12 mouse cellular contexts compared by ENCODE assay signal in genomic region chr12:36373237-36373998, GRCm38 (mm10). TPM values are rescaled to one million over a fixed set of nuclear protein-coding genes. Genes with fewer than 3 reads are reported as not detected.
DNase-seq lines count a peak whose midpoint lies in the region; ATAC-seq and TF ChIP-seq lines count a peak whose summit lies in the region.
"Had no signal": no experiment of that assay in that cellular context is flagged by ENCODE, and none has a peak within 500 bp of the region (broad histone marks: within the 10 kb centered on the region; RNA-seq: fewer than 3 reads in every experiment).

No protein-coding gene starts in this region.

- 42% methylated on average over 4 of the region's 4 CpGs for WGBS in lung, adult 2 months

- no peaks in the 10 kb centered on the region for H3K4me1 ChIP-seq in lung, adult 2 months (ENCODE audit: control insufficient read depth, insufficient read depth, low read length)

- intact Hi-C loops in gastrocnemius, adult 2 months (cut with DNase I), result no loop called here
- intact Hi-C loops in gastrocnemius, postnatal 14 days (cut with DNase I; ENCODE audit: low total_unique reads), result no loop called here
- intact Hi-C loops in heart, postnatal 10 days (cut with DNase I), result no loop called here

- no peak for TF ChIP-seq POLR2A in lung, adult 2 months (IDR thresholded peaks at IDR 0.05; ENCODE audit: borderline replicate concordance, extremely low read depth, low read depth, low read length)

- peak; percentile 38 for TF ChIP-seq CTCF in gastrocnemius, adult 2 months (IDR thresholded peaks at IDR 0.05)
- peak; percentile 54 for TF ChIP-seq CTCF in lung, adult 2 months (IDR thresholded peaks at IDR 0.05; ENCODE audit: insufficient read depth, low read length)

- H3K4me3 ChIP-seq in gastrocnemius, adult 2 months, result no peak overlapping the region
- no peak overlapping the region for H3K4me3 ChIP-seq in lung, adult 2 months (replicated peaks; ENCODE audit: extremely low read depth, low read depth, low read length)

- no peak for DNase-seq in gastrocnemius, adult 2 months
- no peak for DNase-seq in gastrocnemius, postnatal 14 days
- DNase-seq in lung, adult 2 months, result no peak
- no peak for DNase-seq in lung, postnatal 36 days
- peak; percentile 63 for DNase-seq in R1 (ENCODE audit: low read depth, low spot score)
- DNase-seq in heart, postnatal 10 days, result no peak
- DNase-seq: adrenal gland, adult 8-10 months; cerebellum, postnatal 14 days; kidney, adult 11 months; right cerebral cortex, adult 18-20 months had no signal

- ATAC-seq in neutrophil, adult 5-6 weeks (ENCODE audit: extremely low read depth, insufficient number of reproducible peaks, low FRiP score, poor library complexity, severe bottlenecking), result peak; percentile 39; the same call in 1 of the 2 replicates
- no peak for ATAC-seq in activated CD4-positive, CD25-positive, alpha-beta regulatory T cell, adult 4 months

- H3K27ac ChIP-seq in gastrocnemius, adult 2 months, result no peak overlapping the region

RNA-seq across cellular contexts. Expression of gene Ispd, which starts 7.8 kb away (rescaled TPM):
- 1 to 10 TPM; 3.4 to 4.5 TPM for total RNA-seq in gastrocnemius, adult 2 months (2021)
- 1 to 10 TPM; 6.1 to 6.5 TPM for total RNA-seq in gastrocnemius, postnatal 14 days (2021)
- 1.8 TPM in 2 replicates for polyA plus RNA-seq in lung, adult 2 months (2012; rRNA removed)
- 1.0 and 1.5 TPM in 2 replicates for total RNA-seq in neutrophil, adult 5-6 weeks (2017)
- total RNA-seq in heart, postnatal 10 days (2021), result 1 to 10 TPM; 7.6 to 8.7 TPM
- polyA plus RNA-seq in activated CD4-positive, CD25-positive, alpha-beta regulatory T cell, adult 4 months (2017; shearing (Covaris generic)), result 1 to 10 TPM in 1 of 2 experiments, under 1 TPM in 1; 0.98 to 1.4 TPM

RNA-seq across cellular contexts. Expression of gene D630036H23Rik, which starts 8.6 kb away (rescaled TPM):
- under 1 TPM; 0.61 to 0.75 TPM for total RNA-seq in gastrocnemius, adult 2 months (2021)
- 1 to 10 TPM; 1.3 to 1.6 TPM for total RNA-seq in gastrocnemius, postnatal 14 days (2021)
- 1.6 and 2.3 TPM in 2 replicates for polyA plus RNA-seq in lung, adult 2 months (2012; rRNA removed)
- total RNA-seq in neutrophil, adult 5-6 weeks (2017), result 1.1 TPM in 1 of 2 replicates, not detected in the other
- 1 to 10 TPM in 1 of 2 experiments, under 1 TPM in 1; 0.84 to 1.3 TPM for total RNA-seq in heart, postnatal 10 days (2021)
- not detected for polyA plus RNA-seq in activated CD4-positive, CD25-positive, alpha-beta regulatory T cell, adult 4 months (2017; shearing (Covaris generic))

RNA-seq across cellular contexts. Expression of gene Sostdc1, which starts 59.5 kb away (rescaled TPM):
- total RNA-seq in gastrocnemius, adult 2 months (2021), result under 1 TPM; 0.13 to 0.20 TPM
- total RNA-seq in gastrocnemius, postnatal 14 days (2021), result 1 to 10 TPM in 1 of 2 experiments, under 1 TPM in 1; 0.49 to 3.1 TPM
- polyA plus RNA-seq in lung, adult 2 months (2012; rRNA removed), result 0.06 and 0.71 TPM in 2 replicates
- not detected in 2 replicates for total RNA-seq in neutrophil, adult 5-6 weeks (2017)
- under 1 TPM; 0.27 to 0.34 TPM for total RNA-seq in heart, postnatal 10 days (2021)
- polyA plus RNA-seq in activated CD4-positive, CD25-positive, alpha-beta regulatory T cell, adult 4 months (2017; shearing (Covaris generic)), result 1 to 10 TPM; 1.4 to 5.1 TPM
